Mouse (Mus musculus) forebrain, embryonic 15.5 days (tissue): ENCODE measurements around the gene Tnfrsf18. TPM values are rescaled to one million over a fixed set of nuclear protein-coding genes. Genes with fewer than 3 reads are reported as not detected.

Source experiments
- ATAC-seq: fragments of 200-750 bp; cut with Nextera tagmentation; replicated peaks from 2 replicates; pipeline ENCODE4 v1.8.0; 2017; ENCODE audit warnings: mild to moderate bottlenecking, moderate TSS enrichment, moderate library complexity
- H3K27ac ChIP-seq: fragments of 300-500 bp; sonication (generic); replicated peaks from 2 replicates; pipeline ENCODE4 v1.5.1; 2015; ENCODE audit warnings: mild to moderate bottlenecking, inconsistent platforms
- H3K27me3 ChIP-seq: fragments of 300-500 bp; sonication (generic); 2 replicates; pipeline ENCODE4 v1.6.1; 2015; ENCODE audit warnings: inconsistent platforms
- H3K36me3 ChIP-seq: fragments of 300-500 bp; sonication (generic); 2 replicates; pipeline ENCODE4 v1.6.1; 2015; ENCODE audit warnings: mild to moderate bottlenecking, inconsistent platforms
- H3K4me1 ChIP-seq: fragments of 300-500 bp; sonication (generic); 2 replicates; pipeline ENCODE4 v1.6.1; 2015; ENCODE audit warnings: inconsistent platforms
- H3K4me2 ChIP-seq: fragments of 300-500 bp; sonication (generic); replicated peaks from 2 replicates; pipeline ENCODE4 v1.6.1; 2015; ENCODE audit warnings: mild to moderate bottlenecking, inconsistent platforms
- H3K4me3 ChIP-seq: fragments of 300-500 bp; sonication (generic); 2 replicates; pipeline ENCODE4 v1.5.1; 2015; ENCODE audit warnings: mild to moderate bottlenecking, inconsistent platforms
- H3K9ac ChIP-seq: fragments of 300-500 bp; sonication (generic); replicated peaks from 2 replicates; pipeline ENCODE4 v1.6.1; 2015; ENCODE audit warnings: mild to moderate bottlenecking, inconsistent platforms
- H3K9me3 ChIP-seq: fragments of 300-500 bp; sonication (generic); 2 replicates; pipeline ENCODE4 v1.6.1; 2016; ENCODE audit warnings: inconsistent platforms
- WGBS: fragments of 180-500 bp; shearing (Covaris S2); methylation state at CpG from one replicate; pipeline ENCODE4 v1.1.7; 2015; ENCODE audit warnings: mixed read lengths; 5-methylcytosine and 5-hydroxymethylcytosine counted together
- polyA plus RNA-seq: library from polyadenylated mRNA; unstranded; fragments of >200 nt; fragmentation: Nextera tagmentation; extraction: Ambion mirVana; gene quantifications from 2 replicates; pipeline ENCODE4 v1.2.1, GENCODE M21; 2015

Gene Tnfrsf18
- polyA plus RNA-seq, 1 experiment from 2014 or later = 0.66 TPM

- Histone ChIP-seq H3K27me3 (no peaks in the 10 kb centered on the region), H3K4me3 (no peak overlapping the region), H3K9me3 (no peaks in the 10 kb centered on the region), H3K4me1 (no peaks in the 10 kb centered on the region), H3K36me3 (peaks cover 35% of the 10 kb centered on the region), H3K4me2 (no peak overlapping the region), H3K9ac (no peak overlapping the region), H3K27ac (no peak overlapping the region)
- WGBS = 90% methylated on average over 2 of the region's 2 CpGs
- ATAC-seq = no peak
Measured at GRCm38 (mm10) chr4:156014436-156014835, 11.5 kb upstream of the Tnfrsf18 start.

- Histone ChIP-seq H3K9me3 (no peaks in the 10 kb centered on the region), H3K27me3 (no peaks in the 10 kb centered on the region), H3K36me3 (peaks cover 5% of the 10 kb centered on the region; the same call in 1 of the 2 replicates), H3K4me1 (no peaks in the 10 kb centered on the region), H3K27ac (no peak overlapping the region), H3K4me3 (no peak overlapping the region), H3K9ac (no peak overlapping the region), H3K4me2 (no peak overlapping the region)
- WGBS = 90% methylated on average over 12 of the region's 12 CpGs
- ATAC-seq = no peak
Measured at GRCm38 (mm10) chr4:156019771-156020170, 6.2 kb upstream of the Tnfrsf18 start.

- H3K36me3 ChIP-seq = no peaks in the 10 kb centered on the region
- no peaks in the 10 kb centered on the region for H3K27me3 ChIP-seq
- no peak overlapping the region for H3K4me2 ChIP-seq
- no peak overlapping the region for H3K27ac ChIP-seq
- ATAC-seq = no peak
- no peak overlapping the region for H3K4me3 ChIP-seq
- H3K4me1 ChIP-seq = no peaks in the 10 kb centered on the region
- H3K9ac ChIP-seq = no peak overlapping the region
- 86% methylated on average over 3 of the region's 3 CpGs for WGBS
- H3K9me3 ChIP-seq = no peaks in the 10 kb centered on the region
Measured at GRCm38 (mm10) chr4:156021381-156021780, 4.6 kb upstream of the Tnfrsf18 start.

DNA sequence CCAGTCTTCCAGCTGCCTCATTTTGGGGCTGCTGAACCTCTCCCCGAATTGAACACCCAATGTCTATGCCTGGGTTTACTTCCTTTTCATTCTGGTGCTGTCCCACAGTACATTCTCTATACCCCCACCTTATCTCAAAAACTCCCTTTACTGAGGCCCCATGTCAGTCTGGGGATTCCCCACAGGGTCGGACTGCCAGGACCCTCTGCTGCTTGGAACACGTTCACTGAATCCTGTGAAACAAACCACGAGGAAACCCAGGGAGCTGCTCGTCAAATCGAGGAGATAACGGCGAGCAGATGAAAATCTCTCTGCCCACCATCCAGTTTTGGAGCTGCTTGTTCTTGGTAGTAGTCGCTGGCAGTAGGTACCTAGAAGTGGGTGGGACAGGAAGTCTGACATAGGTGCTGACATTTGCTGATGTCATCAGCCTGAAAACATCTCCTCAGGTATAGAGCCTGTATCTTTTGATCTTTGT is 4.0 kb upstream of the Tnfrsf18 start:
- Histone ChIP-seq H3K9me3 (no peaks in the 10 kb centered on the region), H3K4me3 (no peak overlapping the region), H3K4me1 (no peaks in the 10 kb centered on the region), H3K4me2 (no peak overlapping the region), H3K27me3 (no peaks in the 10 kb centered on the region), H3K36me3 (no peaks in the 10 kb centered on the region), H3K27ac (no peak overlapping the region), H3K9ac (no peak overlapping the region)
- WGBS = 86% methylated on average over 9 of the region's 9 CpGs
- ATAC-seq = no peak

DNA sequence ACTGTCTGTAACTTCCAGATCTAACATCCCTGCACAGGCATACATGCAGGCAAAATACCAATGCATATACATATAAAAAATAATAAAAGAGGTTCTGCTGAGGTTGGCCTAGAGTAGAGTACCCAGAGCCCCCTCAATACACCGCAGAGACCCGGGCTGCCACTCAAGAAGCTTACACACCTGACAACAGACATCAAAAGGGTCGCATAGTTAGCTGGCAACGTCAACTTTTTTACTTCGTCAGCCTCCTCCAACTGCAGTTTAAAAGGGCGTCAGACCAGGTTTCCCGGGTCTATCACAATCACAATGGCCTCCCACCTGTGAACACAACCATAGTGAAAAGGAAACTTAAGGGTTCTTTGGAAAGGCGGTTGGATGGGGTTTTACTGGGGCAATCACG is 2.4 kb upstream of the Tnfrsf18 start:
- H3K27me3 ChIP-seq = no peaks in the 10 kb centered on the region
- 0 out of 2 replicates have a peak, but pooled peaks cover 4% of the 10 kb centered on the region for H3K36me3 ChIP-seq
- H3K4me3 ChIP-seq = no peak overlapping the region
- no peaks in the 10 kb centered on the region for H3K9me3 ChIP-seq
- H3K4me1 ChIP-seq = no peaks in the 10 kb centered on the region
- no peak for ATAC-seq
- H3K4me2 ChIP-seq = no peak overlapping the region
- 81% methylated on average over 9 of the region's 9 CpGs for WGBS
- no peak overlapping the region for H3K9ac ChIP-seq
- H3K27ac ChIP-seq = no peak overlapping the region

- no peaks in the 10 kb centered on the region for H3K4me1 ChIP-seq
- ATAC-seq = no peak
- H3K36me3 ChIP-seq = 0 out of 2 replicates have a peak, but pooled peaks cover 4% of the 10 kb centered on the region
- H3K4me2 ChIP-seq = no peak overlapping the region
- H3K9me3 ChIP-seq = no peaks in the 10 kb centered on the region
- no peak overlapping the region for H3K9ac ChIP-seq
- 93% methylated on average over 7 of the region's 7 CpGs for WGBS
- H3K4me3 ChIP-seq = no peak overlapping the region
- H3K27ac ChIP-seq = no peak overlapping the region
- H3K27me3 ChIP-seq = no peaks in the 10 kb centered on the region
Measured at GRCm38 (mm10) chr4:156024184-156024583, 1.8 kb upstream of the Tnfrsf18 start.

- ATAC-seq = no peak
Measured at GRCm38 (mm10) chr4:156028580-156028979, 2.6 kb downstream of the Tnfrsf18 start.

DNA sequence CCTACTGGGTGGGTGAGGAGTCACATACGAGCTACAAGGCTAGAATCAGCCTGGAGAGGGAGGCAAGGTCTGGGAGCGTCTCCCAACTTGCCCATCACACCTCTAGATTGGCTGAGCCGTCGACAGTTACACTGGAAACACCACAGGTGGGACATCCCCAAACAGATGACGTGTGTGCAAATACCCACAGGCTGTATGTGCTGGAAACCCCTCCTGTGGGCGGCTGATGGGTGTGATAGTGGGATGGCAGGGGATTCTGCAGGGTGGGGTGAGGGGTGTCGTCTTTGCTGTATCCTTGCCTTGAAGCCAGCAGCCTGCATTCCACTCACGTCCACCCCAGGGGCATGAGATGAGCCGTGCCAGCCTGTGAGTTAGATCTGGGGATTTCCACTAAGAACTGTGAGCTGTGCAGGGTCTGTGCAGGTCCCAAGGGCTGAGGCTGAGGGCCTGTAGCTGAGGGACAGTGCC is 4.7 kb downstream of the Tnfrsf18 start:
- Histone ChIP-seq H3K9ac (peak overlapping the region; percentile 51), H3K4me1 (peaks cover 37% of the 10 kb centered on the region), H3K36me3 (0 out of 2 replicates have a peak, but pooled peaks cover 4% of the 10 kb centered on the region), H3K4me2 (peak overlapping the region; percentile 52), H3K9me3 (no peaks in the 10 kb centered on the region), H3K27me3 (peaks cover 15% of the 10 kb centered on the region), H3K4me3 (peak overlapping the region; percentile 48), H3K27ac (peak overlapping the region; percentile 80; the same call in 1 of the 2 replicates)
- no peak for ATAC-seq
- 63% methylated on average over 9 of the region's 9 CpGs for WGBS

More at GRCm38 (mm10) chr4:156028580-156028979, 2.6 kb downstream of the Tnfrsf18 start:
- 94% methylated on average over 7 of the region's 7 CpGs for WGBS
- no peak overlapping the region for H3K27ac ChIP-seq
- no peak overlapping the region for H3K9ac ChIP-seq
- no peaks in the 10 kb centered on the region for H3K27me3 ChIP-seq
- 0 out of 2 replicates have a peak, but pooled peaks cover 4% of the 10 kb centered on the region for H3K36me3 ChIP-seq
- H3K4me2 ChIP-seq = no peak overlapping the region
- H3K4me3 ChIP-seq = no peak overlapping the region
- H3K9me3 ChIP-seq = no peaks in the 10 kb centered on the region
- H3K4me1 ChIP-seq = peaks cover 28% of the 10 kb centered on the region

- H3K4me1 ChIP-seq = peaks cover 37% of the 10 kb centered on the region
- H3K4me3 ChIP-seq = peak overlapping the region; percentile 48
- H3K36me3 ChIP-seq = 0 out of 2 replicates have a peak, but pooled peaks cover 4% of the 10 kb centered on the region
- peak overlapping the region; percentile 52 for H3K4me2 ChIP-seq
- no peaks in the 10 kb centered on the region for H3K9me3 ChIP-seq
- H3K9ac ChIP-seq = peak overlapping the region; percentile 51
- 0 out of 2 replicates have a peak, but pooled peaks have one; percentile 11 for ATAC-seq
- peaks cover 21% of the 10 kb centered on the region for H3K27me3 ChIP-seq
- 9% methylated on average over 7 of the region's 7 CpGs for WGBS
- H3K27ac ChIP-seq = peak overlapping the region; percentile 80
Measured at GRCm38 (mm10) chr4:156031255-156031592, 5.3 kb downstream of the Tnfrsf18 start.

DNA sequence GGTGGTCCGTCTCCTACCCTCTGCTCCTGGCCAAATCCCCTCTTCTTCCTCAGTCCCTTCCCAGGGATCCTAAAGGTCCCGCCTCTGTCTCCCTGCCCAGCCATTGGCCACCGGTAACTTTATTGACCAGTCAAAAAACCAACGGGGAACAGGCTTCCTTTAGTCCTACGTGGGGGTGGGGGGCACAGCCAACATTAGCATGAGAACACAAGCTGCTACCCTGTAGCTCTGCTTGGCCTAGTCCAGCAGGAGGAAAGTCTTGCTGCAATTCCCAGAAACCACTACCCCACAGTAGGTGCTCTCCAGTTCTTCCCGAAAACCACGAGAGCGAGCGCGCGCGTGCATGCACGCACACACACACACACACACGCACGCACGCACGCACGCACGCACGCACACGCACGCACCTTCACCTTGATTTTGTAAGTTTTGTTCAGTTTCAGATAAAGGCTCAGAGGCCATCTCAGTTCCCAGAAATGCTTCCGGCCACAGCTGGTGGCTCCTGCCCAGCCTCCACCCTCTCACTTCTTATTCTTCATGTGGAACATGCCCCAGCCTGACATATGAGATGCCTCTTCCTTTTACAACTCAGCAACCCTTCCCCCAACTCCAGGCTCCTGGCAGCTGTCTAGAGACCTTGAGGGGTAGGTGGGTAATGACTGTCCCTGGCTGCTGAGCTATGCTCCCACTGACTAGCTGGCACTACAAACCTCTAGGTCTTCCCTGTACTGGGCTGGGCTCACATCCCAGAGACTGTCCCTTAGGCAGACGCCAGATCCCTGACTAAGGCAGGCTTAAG is 5.8 kb downstream of the Tnfrsf18 start:
- ATAC-seq = peak; percentile 94
- Histone ChIP-seq H3K4me1 (peaks cover 37% of the 10 kb centered on the region), H3K4me3 (peak overlapping the region; percentile 48), H3K4me2 (peak overlapping the region; percentile 52), H3K9me3 (no peaks in the 10 kb centered on the region), H3K27me3 (peaks cover 21% of the 10 kb centered on the region), H3K9ac (peak overlapping the region; percentile 51), H3K36me3 (0 out of 2 replicates have a peak, but pooled peaks cover 4% of the 10 kb centered on the region), H3K27ac (peak overlapping the region; percentile 80)
- WGBS = 3% methylated on average over 24 of the region's 24 CpGs

DNA sequence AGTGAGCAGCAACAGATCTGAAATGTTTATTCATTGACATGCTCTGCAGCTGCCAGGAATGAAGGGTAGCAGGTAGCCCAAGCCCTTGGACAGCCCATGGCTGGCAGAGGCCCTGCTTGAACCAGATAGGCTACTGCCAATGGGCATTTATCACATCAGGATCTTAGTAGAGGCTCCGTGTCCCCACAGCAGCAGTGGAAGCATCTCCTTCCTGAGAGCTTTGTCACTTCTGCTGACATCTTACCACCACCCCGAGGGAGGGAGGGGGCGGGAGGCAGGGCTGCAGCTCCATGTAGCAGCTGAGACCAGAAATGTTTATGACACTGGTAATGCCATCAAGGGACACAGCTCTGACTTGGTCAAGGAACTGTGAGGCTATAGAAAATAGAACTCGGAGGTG is 6.9 kb downstream of the Tnfrsf18 start:
- H3K36me3 ChIP-seq = no peaks in the 10 kb centered on the region
- no peak overlapping the region for H3K4me2 ChIP-seq
- ATAC-seq = no peak
- H3K4me3 ChIP-seq = no peak overlapping the region
- H3K9ac ChIP-seq = no peak overlapping the region
- WGBS = 90% methylated on average over 4 of the region's 4 CpGs
- H3K27me3 ChIP-seq = peaks cover 21% of the 10 kb centered on the region
- peaks cover 37% of the 10 kb centered on the region for H3K4me1 ChIP-seq
- no peak overlapping the region for H3K27ac ChIP-seq
- no peaks in the 10 kb centered on the region for H3K9me3 ChIP-seq

DNA sequence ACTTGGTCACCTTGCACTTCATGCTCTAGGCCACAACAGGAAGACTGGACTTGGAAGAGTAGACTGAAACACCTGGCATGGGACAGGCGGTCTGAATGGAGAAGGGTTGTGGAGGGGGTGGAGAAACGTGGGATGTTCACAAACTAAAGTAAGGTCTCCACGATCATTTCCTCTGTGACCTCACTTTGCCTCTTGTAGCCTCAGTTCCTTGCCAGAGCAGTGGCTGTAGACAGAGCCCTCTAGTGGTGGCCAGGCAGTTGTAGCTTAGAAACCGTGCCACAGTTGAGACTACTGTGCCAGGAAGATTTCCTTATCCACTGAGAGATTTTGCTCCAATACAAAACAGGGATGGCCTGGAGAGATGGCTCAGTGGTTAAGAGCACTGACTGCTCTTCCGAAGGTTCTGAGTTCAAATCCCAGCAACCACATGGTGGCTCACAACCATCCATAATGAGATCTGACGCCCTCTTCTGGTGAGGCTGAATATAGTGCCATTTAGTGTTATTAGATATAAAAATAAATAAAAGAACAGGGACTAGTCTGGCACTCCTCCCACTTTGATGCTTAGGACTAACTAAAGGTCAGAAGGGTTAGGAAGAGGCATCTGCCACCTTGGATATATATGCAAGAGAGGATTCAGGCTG is 7.6 kb downstream of the Tnfrsf18 start:
- no peak overlapping the region for H3K27ac ChIP-seq
- no peaks in the 10 kb centered on the region for H3K36me3 ChIP-seq
- H3K9me3 ChIP-seq = no peaks in the 10 kb centered on the region
- H3K9ac ChIP-seq = no peak overlapping the region
- no peak overlapping the region for H3K4me2 ChIP-seq
- H3K4me1 ChIP-seq = peaks cover 37% of the 10 kb centered on the region
- 53% methylated on average over 6 of the region's 6 CpGs for WGBS
- no peak overlapping the region for H3K4me3 ChIP-seq
- peaks cover 21% of the 10 kb centered on the region for H3K27me3 ChIP-seq
- ATAC-seq = no peak
